Mouse (Mus musculus) heart, adult 9 months (tissue): ENCODE measurements around the gene Mef2b.
"Not testable (repeated sequence)": the region's sequence is repeated elsewhere in the genome, so short reads cannot be mapped to it uniquely, and the experiment has no call there.

ENCODE experiments used
- DNase-seq, 2 experiments: peaks; one replicate each; pipeline ENCODE4 v3.0.0; 2022; ENCODE audit warnings: low spot score in 2 of 2

Mef2b gene

GRCm38 (mm10) chr8:70179082-70179481 lies 39.6 kb downstream of the Mef2b start:
- no peak for DNase-seq

GRCm38 (mm10) chr8:70181212-70181902 lies 41.8 kb downstream of the Mef2b start:
- no peak for DNase-seq

- DNase-seq = no peak
Observed at GRCm38 (mm10) chr8:70181903-70182252, 42.4 kb downstream of the Mef2b start.

GRCm38 (mm10) chr8:70183194-70183593 lies 43.7 kb downstream of the Mef2b start:
- DNase-seq = no peak

GRCm38 (mm10) chr8:70188707-70189106 lies 49.2 kb downstream of the Mef2b start:
- DNase-seq = peak in 1 of 2 experiments; percentile 38

GRCm38 (mm10) chr8:70193238-70193637 lies 53.7 kb downstream of the Mef2b start:
- peak in 1 of 2 experiments; percentile 36 for DNase-seq

- no peak for DNase-seq
Observed at GRCm38 (mm10) chr8:70194191-70194590, 54.7 kb downstream of the Mef2b start.

GRCm38 (mm10) chr8:70195762-70196161 lies 56.3 kb downstream of the Mef2b start:
- no peak for DNase-seq

GRCm38 (mm10) chr8:70197603-70198002 lies 58.1 kb downstream of the Mef2b start:
- DNase-seq = no peak

- peak in 1 of 2 experiments; percentile 33 for DNase-seq
Observed at GRCm38 (mm10) chr8:70200098-70200681, 60.7 kb downstream of the Mef2b start.

- DNase-seq = no peak
Observed at GRCm38 (mm10) chr8:70201417-70201816, 61.9 kb downstream of the Mef2b start.

- no peak for DNase-seq
Observed at GRCm38 (mm10) chr8:70203072-70203471, 63.6 kb downstream of the Mef2b start.

- no peak for DNase-seq
Observed at GRCm38 (mm10) chr8:70204757-70205156, 65.2 kb downstream of the Mef2b start.

GRCm38 (mm10) chr8:70208130-70208529 lies 68.6 kb downstream of the Mef2b start:
- DNase-seq = no peak

GRCm38 (mm10) chr8:70210538-70210937 lies 71.0 kb downstream of the Mef2b start:
- no peak for DNase-seq

- DNase-seq = no peak
Observed at GRCm38 (mm10) chr8:70211275-70211674, 71.8 kb downstream of the Mef2b start.

GRCm38 (mm10) chr8:70211726-70212111 lies 72.2 kb downstream of the Mef2b start:
- DNase-seq = no peak

- DNase-seq = peak; percentile 99
Observed at GRCm38 (mm10) chr8:70212112-70213055, 72.9 kb downstream of the Mef2b start, which contains the start of gene Slc25a42. Slc25a42 (minus strand) TSS chr8:70212305.

- DNase-seq = no peak
Observed at GRCm38 (mm10) chr8:70214411-70214810, 74.9 kb downstream of the Mef2b start.

- DNase-seq = no peak
Observed at GRCm38 (mm10) chr8:70215092-70215491, 75.6 kb downstream of the Mef2b start.

GRCm38 (mm10) chr8:70216161-70216560 lies 76.7 kb downstream of the Mef2b start:
- DNase-seq = not testable (repeated sequence)

GRCm38 (mm10) chr8:70216566-70216965 lies 77.1 kb downstream of the Mef2b start:
- peak; percentile 82 to 87 for DNase-seq
